Mouse (Mus musculus): ENCODE data around the gene Gm45618. TPM values are rescaled to one million over a fixed set of nuclear protein-coding genes. Genes with fewer than 3 reads are reported as not detected.
"Not testable (repeated sequence)": the region's sequence is repeated elsewhere in the genome, so short reads cannot be mapped to it uniquely, and the experiment has no call there.

Gene Gm45618
- 0.36 and 0.65 TPM in 2 replicates for polyA plus RNA-seq (2015; fragmentation: Nextera tagmentation; extraction: Ambion mirVana)

DNA sequence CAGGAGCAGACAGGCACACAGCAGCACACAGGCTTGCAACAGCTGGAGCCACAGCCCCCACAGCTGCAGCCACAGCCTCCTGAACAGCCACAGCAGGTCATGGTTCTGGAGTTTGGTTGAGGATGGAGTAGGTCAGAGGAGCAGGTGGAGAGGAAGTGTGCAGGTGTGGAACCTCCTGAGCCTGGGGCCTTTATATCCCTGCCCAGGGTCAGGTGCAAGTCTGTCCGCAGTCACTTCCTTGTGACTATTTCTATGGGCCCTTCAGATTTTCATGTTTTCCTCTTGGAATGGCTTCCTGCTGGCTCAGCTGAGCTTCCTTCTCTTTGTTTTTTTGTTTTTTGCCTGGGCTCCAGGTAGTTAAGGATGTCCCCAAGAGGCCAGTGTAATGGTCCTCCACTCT lies at the start of gene Gm45618:
TSS of gene Gm45618 (minus strand) at position 101 of the 400 bp plus-strand sequence.
- H3K9ac ChIP-seq; H3K9me3 ChIP-seq; H3K27me3 ChIP-seq (replicated peaks); ATAC-seq (replicated peaks); H3K36me3 ChIP-seq (replicated peaks); H3K27ac ChIP-seq; H3K4me3 ChIP-seq; H3K4me2 ChIP-seq; H3K4me1 ChIP-seq: not testable (repeated sequence)
- WGBS, result 95% methylated on average over 1 of the region's 1 CpGs

DNA sequence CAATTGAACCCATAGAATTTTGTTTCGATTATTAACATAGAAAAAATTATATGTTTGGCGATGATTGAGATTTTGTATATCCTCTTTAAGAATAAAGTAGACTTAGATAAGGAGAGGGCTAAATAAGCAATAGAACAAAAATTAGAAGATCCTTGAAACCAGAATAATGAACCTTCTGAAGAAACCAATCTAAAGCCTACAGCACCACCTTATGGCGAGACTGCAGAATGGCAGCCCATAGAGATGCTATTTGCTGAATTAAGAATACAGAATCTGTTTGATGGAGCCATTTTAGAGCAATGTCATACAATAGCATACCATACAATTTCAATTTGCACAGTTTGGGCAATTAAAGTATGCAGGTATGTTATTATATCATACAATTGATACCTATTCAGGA lies 49.3 kb upstream of the Gm45618 start:
- no peaks in the 10 kb centered on the region for H3K9me3 ChIP-seq
- 51% methylated on average over 3 of the region's 3 CpGs for WGBS
- no peak overlapping the region for H3K9ac ChIP-seq
- H3K4me1 ChIP-seq, result no peaks in the 10 kb centered on the region
- no peaks in the 10 kb centered on the region for H3K36me3 ChIP-seq (replicated peaks)
- no peak overlapping the region for H3K4me3 ChIP-seq
- no peaks in the 10 kb centered on the region for H3K27me3 ChIP-seq (replicated peaks)
- H3K4me2 ChIP-seq, result no peak overlapping the region
- ATAC-seq (replicated peaks), result no peak
- H3K27ac ChIP-seq, result no peak overlapping the region

DNA sequence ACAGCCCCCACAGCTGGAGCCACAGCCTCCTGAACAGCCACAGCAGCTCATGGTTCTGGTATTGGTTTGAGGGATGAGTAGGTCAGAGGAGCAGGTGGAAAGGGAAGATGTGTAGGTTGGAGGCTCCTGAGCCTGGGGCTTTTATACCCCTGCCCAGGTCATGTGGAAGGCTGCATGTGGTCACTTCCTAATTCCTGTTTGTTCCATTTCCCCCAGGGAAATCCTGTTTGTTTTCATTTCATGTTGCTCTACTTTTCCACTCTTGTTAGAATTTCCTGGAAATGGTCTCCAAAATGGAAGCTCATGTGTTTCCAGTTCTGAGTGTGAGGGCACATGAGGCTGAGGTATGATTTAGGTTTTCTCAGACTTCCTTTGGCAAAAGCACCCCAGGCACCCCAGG lies 45.1 kb upstream of the Gm45618 start, which contains the start of gene Gm4553:
TSS of gene Gm4553 (minus strand) at position 101 of the 400 bp plus-strand sequence.
- not testable (repeated sequence) for H3K9me3 ChIP-seq; H3K4me1 ChIP-seq; H3K36me3 ChIP-seq (replicated peaks); H3K27ac ChIP-seq; ATAC-seq (replicated peaks); H3K27me3 ChIP-seq (replicated peaks); H3K4me2 ChIP-seq; H3K4me3 ChIP-seq; H3K9ac ChIP-seq

DNA sequence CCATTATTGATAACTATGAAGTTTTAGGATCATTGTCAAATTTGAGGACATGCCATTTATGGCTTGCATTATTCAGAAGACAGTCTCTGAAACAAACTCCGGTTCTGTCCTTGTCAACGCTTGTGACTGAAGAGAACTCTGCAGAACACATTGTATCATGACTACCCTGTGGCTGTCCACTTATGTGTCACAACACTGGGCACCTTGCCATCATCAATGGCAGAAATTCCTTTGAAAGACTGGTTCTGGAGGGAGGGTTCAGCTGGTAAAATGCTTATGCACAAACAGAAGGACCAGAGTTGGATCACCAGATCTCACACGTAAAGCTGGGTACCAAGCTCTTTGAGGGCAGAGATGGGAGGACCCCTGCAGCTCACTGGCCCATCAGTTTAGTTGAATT lies 38.8 kb upstream of the Gm45618 start:
- no peak for ATAC-seq (replicated peaks)
- Histone ChIP-seq H3K27ac (no peak overlapping the region), H3K4me1 (no peaks in the 10 kb centered on the region), H3K9me3 (no peaks in the 10 kb centered on the region), H3K4me2 (no peak overlapping the region), H3K4me3 (no peak overlapping the region), H3K27me3 (replicated peaks) (no peaks in the 10 kb centered on the region), H3K36me3 (replicated peaks) (no peaks in the 10 kb centered on the region), H3K9ac (no peak overlapping the region)
- WGBS, result 96% methylated on average over 3 of the region's 3 CpGs

DNA sequence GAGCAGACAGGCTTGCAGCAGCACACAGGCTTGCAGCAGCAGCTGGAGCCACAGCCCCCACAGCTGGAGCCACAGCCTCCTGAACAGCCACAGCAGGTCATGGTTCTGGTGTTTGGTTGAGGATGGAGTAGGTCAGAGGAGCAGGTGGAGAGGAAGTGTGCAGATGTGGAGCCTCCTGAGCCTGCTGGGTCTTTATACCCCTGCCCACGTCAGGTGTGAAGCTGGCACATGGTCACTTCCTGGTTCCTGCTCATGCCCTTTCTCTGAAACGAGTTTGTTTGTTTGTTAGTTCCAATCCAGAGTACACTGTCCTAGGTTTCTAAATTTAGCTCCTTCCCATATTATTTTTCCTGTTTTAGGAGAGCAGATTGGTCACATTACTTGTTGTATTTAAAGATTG lies 36.5 kb upstream of the Gm45618 start, which contains the start of gene Gm29735:
TSS of gene Gm29735 (minus strand) at position 101 of the 400 bp plus-strand sequence.
- not testable (repeated sequence) for ATAC-seq (replicated peaks)

DNA sequence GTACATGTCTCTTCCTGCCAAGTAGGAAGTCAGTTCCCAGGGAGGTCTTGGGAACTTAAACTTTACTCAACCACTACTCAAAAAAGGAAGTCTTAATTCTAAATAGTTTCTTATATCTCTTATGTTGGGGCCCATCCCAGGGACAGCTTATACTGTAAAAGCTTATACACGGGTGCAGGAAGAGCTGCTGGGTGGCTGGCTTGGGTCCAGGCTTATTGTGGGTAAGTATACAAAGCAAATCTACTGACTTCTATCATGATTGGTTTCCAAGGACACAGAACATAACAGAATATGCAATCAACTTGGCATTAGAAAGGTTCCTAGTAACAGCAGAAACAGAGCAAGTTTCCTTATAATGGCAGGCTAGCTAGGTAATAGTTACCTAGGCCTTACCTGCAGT lies 34.8 kb upstream of the Gm45618 start:
- Histone ChIP-seq H3K4me3 (no peak overlapping the region), H3K4me2 (no peak overlapping the region), H3K27me3 (replicated peaks) (no peaks in the 10 kb centered on the region), H3K27ac (no peak overlapping the region), H3K9me3 (no peaks in the 10 kb centered on the region), H3K4me1 (no peaks in the 10 kb centered on the region), H3K9ac (no peak overlapping the region), H3K36me3 (replicated peaks) (no peaks in the 10 kb centered on the region)
- ATAC-seq (replicated peaks), result no peak
- WGBS, result 65% methylated on average over 1 of the region's 1 CpGs

More for the DNA sequence above, 36.5 kb upstream of the Gm45618 start, which contains the start of gene Gm29735:
- not testable (repeated sequence) for H3K27me3 ChIP-seq (replicated peaks); H3K4me1 ChIP-seq; H3K27ac ChIP-seq; H3K4me3 ChIP-seq; H3K4me2 ChIP-seq; H3K9ac ChIP-seq; H3K36me3 ChIP-seq (replicated peaks); H3K9me3 ChIP-seq
- 55% methylated on average over 2 of the region's 2 CpGs for WGBS

- Histone ChIP-seq H3K27ac (no peak overlapping the region), H3K27me3 (replicated peaks) (no peaks in the 10 kb centered on the region), H3K4me3 (no peak overlapping the region), H3K36me3 (replicated peaks) (no peaks in the 10 kb centered on the region), H3K9me3 (no peaks in the 10 kb centered on the region), H3K9ac (no peak overlapping the region), H3K4me1 (no peaks in the 10 kb centered on the region), H3K4me2 (no peak overlapping the region)
- ATAC-seq (replicated peaks), result no peak
- 86% methylated on average over 4 of the region's 4 CpGs for WGBS
These were observed 31.7 kb upstream of the Gm45618 start for GRCm38 (mm10) chr7:142152191-142152590.

- Histone ChIP-seq H3K4me3 (no peak overlapping the region), H3K4me1 (no peaks in the 10 kb centered on the region), H3K36me3 (replicated peaks) (no peaks in the 10 kb centered on the region), H3K27me3 (replicated peaks) (no peaks in the 10 kb centered on the region), H3K4me2 (no peak overlapping the region), H3K9ac (no peak overlapping the region), H3K27ac (no peak overlapping the region), H3K9me3 (no peaks in the 10 kb centered on the region)
- ATAC-seq (replicated peaks), result no peak
These were observed 28.1 kb upstream of the Gm45618 start for GRCm38 (mm10) chr7:142148633-142149032.

GRCm38 (mm10) chr7:142146033-142146432 lies 25.5 kb upstream of the Gm45618 start:
- no peak for ATAC-seq (replicated peaks)
- Histone ChIP-seq H3K36me3 (replicated peaks) (no peaks in the 10 kb centered on the region), H3K9ac (no peak overlapping the region), H3K4me1 (no peaks in the 10 kb centered on the region), H3K27me3 (replicated peaks) (no peaks in the 10 kb centered on the region), H3K4me2 (no peak overlapping the region), H3K9me3 (no peaks in the 10 kb centered on the region), H3K4me3 (no peak overlapping the region), H3K27ac (no peak overlapping the region)
- 0% methylated on average over 1 of the region's 1 CpGs for WGBS

- no peaks in the 10 kb centered on the region for H3K9me3 ChIP-seq
- WGBS, result 57% methylated on average over 4 of the region's 4 CpGs
- H3K4me3 ChIP-seq, result no peak overlapping the region
- H3K4me2 ChIP-seq, result no peak overlapping the region
- no peaks in the 10 kb centered on the region for H3K36me3 ChIP-seq (replicated peaks)
- H3K9ac ChIP-seq, result no peak overlapping the region
- no peak overlapping the region for H3K27ac ChIP-seq
- H3K27me3 ChIP-seq (replicated peaks), result no peaks in the 10 kb centered on the region
- H3K4me1 ChIP-seq, result no peaks in the 10 kb centered on the region
- ATAC-seq (replicated peaks), result no peak
These were observed 24.9 kb upstream of the Gm45618 start for GRCm38 (mm10) chr7:142145413-142145940.

DNA sequence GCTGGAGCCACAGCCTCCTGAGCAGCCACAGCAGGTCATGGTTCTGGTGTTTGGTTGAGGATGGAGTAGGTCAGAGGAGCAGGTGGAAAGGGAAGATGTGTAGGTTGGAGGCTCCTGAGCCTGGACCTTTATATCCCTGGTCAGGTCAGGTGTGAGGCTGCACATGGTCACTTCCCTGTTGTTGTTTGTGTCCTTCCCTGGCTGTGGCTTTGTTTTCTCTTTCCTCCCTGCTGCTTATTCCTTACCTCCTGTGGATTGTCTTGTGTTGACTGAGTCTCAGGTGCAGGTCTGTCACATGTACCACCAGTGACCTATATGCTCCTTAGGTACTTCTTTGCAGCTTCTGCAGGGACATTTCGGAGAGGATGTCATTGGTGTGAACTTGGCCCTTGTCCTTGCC lies 24.0 kb upstream of the Gm45618 start, which contains the start of gene Gm45337:
TSS of gene Gm45337 (minus strand) at position 101 of the 400 bp plus-strand sequence.
- H3K9ac ChIP-seq, result no peak within 1 kb of the TSS
- no peak within 1 kb of the TSS for H3K4me3 ChIP-seq
- no peaks in the 10 kb centered on the region for H3K27me3 ChIP-seq (replicated peaks)
- no peak for ATAC-seq (replicated peaks)
- no peaks in the 10 kb centered on the region for H3K4me1 ChIP-seq
- WGBS, result 83% methylated on average over 1 of the region's 1 CpGs
- no peaks in the 10 kb centered on the region for H3K9me3 ChIP-seq
- no peak within 1 kb of the TSS for H3K27ac ChIP-seq
- H3K4me2 ChIP-seq, result no peak within 1 kb of the TSS
- H3K36me3 ChIP-seq (replicated peaks), result no peaks in the 10 kb centered on the region

DNA sequence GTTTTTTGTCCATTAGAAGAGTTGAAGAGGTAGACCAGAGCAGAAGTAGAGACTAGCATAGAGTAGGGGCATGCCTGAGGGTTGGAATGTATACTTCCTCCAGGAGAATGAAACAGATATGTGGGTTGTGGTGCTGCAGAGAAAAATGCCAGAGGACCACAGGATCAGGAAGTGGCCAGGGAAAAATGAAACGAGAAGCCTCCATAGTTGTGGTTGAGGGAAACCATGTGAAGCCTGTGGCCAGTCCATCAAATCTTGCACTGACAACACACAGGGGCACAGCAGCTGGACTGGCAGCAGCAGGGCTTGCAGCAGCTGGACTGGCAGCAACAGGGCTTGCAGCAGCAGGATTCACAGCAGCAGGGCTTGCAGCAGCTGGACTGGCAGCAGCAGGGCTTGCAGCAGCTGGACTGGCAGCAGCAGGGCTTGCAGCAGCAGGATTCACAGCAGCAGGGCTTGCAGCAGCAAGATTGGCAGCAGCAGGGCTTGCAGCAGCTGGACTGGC lies 23.0 kb upstream of the Gm45618 start:
- H3K36me3 ChIP-seq (replicated peaks); H3K4me3 ChIP-seq; H3K27ac ChIP-seq; ATAC-seq (replicated peaks); H3K9ac ChIP-seq; H3K9me3 ChIP-seq; H3K4me2 ChIP-seq; H3K27me3 ChIP-seq (replicated peaks); H3K4me1 ChIP-seq: not testable (repeated sequence)
- WGBS, result 61% methylated on average over 1 of the region's 1 CpGs

- Histone ChIP-seq H3K4me2 (no peak overlapping the region), H3K4me3 (no peak overlapping the region), H3K27ac (no peak overlapping the region), H3K4me1 (no peaks in the 10 kb centered on the region), H3K27me3 (replicated peaks) (no peaks in the 10 kb centered on the region), H3K9ac (no peak overlapping the region), H3K36me3 (replicated peaks) (no peaks in the 10 kb centered on the region), H3K9me3 (no peaks in the 10 kb centered on the region)
- ATAC-seq (replicated peaks), result no peak
- WGBS, result 45% methylated on average over 1 of the region's 1 CpGs
These were observed 20.2 kb upstream of the Gm45618 start for GRCm38 (mm10) chr7:142140696-142141095.
